Mouse (Mus musculus) heart, adult 8-10 months (tissue): ENCODE measurements around the gene Gja10. TPM values are rescaled to one million over a fixed set of nuclear protein-coding genes. Genes with fewer than 3 reads are reported as not detected.

Experiments
- DNase-seq: peaks from one replicate; pipeline ENCODE4 v3.0.0; 2022; ENCODE audit warnings: low spot score
- total RNA-seq, 4 experiments: library from RNA; stranded (reverse); gene quantifications; 2 replicates each; pipeline ENCODE4 v1.2.4; 2022

Gja10 gene
- not detected for total RNA-seq

DNA sequence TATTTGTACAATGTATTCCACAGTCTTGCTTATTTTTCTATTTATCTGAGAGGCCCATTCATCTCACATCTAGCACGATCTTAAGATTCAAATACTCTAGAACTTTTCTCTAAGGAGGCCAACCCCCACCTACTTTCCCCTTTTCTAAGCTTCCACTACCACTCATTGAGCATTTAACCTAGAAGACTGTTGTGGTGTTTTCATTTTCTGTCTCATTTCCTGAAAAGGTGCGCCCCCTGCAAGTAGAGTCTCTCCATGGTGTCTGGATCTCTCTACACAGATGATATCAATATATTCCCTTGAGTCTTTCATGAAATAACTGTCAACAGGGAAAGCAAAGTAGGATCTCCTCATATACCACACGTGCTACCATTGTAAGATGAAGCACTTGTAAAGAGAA lies at the start of gene Gja10:
TSS of gene Gja10 (minus strand) at position 101 of the 400 bp plus-strand sequence.
- no peak for DNase-seq

DNA sequence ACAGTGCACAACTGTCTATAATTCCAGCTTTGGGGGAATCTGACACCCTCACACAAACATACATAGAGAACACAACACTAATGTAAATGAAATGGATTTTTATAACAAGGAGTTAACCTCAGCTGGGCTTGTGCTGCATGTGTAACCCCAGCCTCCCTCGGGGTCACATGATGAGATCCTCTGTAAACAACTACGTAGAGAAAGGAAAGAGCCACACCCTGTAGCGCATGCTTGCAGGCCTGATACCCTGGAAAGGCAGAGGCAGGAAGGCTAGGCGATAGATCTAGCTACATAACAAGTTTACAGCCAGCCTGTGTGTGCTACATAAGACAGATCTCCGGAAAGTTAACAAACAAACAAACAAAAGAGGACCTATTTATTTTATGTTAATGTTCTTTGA lies 49.1 kb upstream of the Gja10 start:
- DNase-seq: no peak

DNA sequence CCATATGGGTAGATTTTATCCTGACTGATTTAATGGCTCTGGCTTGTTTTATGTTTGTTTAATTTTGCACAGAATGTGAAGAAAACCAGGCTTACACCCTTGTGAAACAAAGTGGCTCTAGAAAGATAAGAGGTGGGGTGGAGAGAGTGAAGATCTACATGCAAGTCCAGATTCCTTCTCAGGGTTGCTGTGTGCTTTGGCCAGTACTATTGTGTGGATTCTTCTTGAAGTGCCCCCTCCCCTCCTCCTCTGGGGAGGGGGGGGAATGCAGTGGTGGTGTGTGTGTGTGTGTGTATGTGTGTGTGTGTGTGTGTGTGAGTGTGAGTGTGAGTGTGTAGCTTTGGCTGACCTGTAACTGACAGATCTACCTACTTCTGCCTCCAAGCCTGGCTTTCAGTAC lies 19.1 kb upstream of the Gja10 start:
- DNase-seq: no peak

DNA sequence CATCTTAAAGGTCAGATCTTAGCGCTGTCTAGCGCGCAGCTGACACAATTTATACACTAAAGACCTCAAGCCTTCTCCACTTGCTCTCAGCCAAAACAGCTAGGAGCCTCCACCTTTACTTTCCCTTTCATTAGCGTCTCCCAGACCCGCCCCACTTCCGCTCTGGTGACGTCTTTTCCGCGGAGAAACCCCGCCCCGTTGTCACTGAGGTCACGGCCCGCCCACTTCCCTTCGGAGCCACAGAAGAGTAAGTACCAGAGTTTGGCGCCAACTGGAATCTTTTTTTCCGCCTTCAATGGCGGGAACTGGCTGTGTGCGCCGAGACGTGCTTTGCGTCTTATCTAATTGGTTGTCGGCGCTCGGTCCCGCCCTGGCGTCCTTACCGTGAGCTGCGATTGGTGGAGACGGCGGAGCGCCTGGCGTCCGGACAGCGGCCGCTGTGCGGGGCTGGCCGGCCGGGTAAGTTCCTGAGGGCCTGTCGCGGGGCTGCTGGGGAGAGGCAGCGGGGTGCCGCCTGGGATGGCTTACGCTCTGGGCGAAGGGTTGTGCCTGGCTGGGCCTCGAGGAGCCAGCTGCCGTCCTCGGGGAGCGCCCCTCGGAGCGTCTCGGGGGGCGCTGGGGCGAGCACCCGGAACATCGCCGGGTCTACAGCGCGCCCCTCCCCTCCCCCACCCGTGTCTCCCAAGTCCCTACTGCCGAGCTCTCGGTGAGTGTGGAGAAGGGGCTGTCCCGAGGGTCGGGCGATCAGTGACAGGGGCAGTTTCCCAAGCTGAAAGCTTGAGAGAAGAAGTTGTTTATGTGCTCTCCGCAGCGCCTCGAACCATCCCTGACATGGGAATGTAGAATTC lies 12.7 kb upstream of the Gja10 start, which contains the start of gene Casp8ap2:
TSS of gene Casp8ap2 (plus strand) at position 418 of the 848 bp plus-strand sequence.
- DNase-seq: peak; percentile 100

DNA sequence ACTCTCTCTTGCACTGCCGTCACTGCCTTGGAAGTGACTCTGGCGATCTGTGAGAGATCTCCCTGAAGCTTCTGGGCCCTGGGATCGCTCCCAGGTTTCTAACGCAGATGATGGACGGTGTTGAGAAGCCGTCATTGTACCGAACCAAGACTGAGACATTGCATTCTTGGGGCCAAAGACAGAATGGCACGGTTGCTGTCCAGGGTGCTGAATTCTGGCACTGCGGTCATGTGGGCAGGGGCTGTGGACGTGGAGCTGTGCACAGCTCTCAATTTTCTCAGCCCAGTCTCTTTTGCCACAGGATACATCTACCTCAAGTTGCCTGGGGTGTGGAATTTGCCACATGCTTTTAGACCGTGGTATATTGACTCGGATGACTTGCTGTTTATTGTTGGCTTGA lies 1.4 kb downstream of the Gja10 start:
- no peak for DNase-seq

DNA sequence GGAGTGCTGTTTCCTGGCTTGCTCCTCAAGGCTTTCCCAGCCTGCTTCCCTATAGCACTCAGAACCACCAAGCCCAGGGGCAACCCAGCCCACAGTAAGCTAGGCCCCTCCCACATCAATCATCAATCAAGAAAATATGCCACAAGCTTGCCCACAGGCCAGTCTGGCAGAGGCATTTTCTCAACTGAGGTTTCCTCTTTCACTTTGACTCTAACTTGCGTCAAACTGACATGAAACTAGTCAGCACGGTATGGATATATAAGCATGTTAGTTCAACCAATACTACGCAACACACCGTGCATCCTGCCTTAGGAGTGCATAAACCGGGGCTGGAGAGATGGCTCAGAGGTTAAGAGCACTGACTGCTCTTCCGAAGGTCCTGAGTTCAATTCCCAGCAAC lies 14.3 kb downstream of the Gja10 start:
- DNase-seq: no peak

DNA sequence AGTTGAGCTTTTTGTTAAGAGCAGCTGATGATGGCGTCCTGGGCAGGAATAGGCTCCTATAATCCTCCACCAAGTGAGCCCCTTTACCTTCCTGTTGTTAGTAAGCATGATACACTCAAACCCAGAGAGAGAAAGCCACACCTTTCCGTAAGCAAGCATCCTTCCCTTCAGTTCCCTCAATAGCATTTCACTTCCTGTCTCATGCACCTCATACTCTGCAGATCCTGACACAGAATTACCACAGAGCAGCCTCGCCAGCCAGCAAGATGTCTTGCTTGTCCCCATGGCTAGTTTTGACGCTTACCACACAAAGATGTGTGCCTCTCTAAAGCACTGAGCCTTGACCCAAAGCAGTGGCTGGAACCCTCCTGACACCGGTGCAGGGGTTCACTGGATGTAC lies 15.0 kb downstream of the Gja10 start:
- DNase-seq: no peak

DNA sequence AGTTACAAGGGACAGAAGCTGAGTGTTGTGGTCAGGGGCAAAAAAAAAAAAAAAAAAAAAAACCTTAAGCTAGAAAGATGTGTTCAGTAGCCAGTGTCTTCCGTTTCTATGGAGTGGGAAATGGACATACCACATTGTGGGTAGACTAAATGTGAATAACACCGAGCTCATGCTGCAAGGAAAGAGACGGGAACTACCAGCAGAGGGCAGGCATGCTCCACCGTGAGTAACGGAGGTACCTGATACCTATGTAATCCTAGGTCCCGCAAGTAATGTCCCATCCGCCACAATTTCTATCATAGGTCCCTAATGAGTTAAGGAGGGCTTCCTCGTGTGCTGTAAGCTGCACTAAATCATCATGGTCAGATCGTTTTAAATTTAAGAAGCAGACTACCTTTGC lies 16.0 kb downstream of the Gja10 start:
- DNase-seq: no peak

DNA sequence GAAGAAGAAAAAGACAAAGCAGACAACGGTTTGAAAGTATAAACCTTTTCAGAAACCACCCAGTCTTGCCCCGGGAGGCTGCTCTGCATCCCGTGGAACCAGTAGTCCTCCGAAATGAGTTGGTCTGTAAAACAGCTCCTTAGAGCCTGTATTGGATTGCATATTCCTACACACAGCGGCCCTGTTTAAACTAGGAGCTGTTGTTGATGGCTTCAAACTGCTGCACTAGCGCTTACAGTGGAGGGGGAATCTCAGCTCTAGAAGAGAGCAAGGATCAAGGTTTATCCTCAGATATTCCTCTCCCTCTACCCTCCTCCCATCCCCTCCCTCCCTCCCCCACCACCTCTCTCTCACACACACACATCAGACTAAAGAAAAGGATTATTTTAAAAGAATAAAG lies 18.4 kb downstream of the Gja10 start:
- DNase-seq: no peak

DNA sequence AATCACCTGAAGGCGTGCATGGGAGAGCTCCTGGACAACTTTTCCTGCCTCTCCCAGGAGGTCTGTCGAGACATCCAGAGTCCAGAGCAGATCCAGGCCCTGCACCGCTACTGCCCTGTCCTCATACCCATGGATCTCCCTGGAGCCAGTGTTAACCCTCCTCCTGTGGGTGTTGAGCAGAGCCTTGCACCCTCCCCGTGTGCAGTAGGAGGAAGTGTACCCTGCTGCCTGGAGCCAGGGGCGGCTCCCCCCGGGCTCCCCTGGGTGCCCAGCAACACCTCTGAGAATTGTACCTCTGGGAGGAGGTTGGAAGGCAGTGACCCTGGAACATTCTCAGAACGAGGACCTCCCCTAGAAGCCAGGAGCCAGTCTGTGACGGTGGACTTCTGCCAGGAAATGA lies 22.7 kb downstream of the Gja10 start:
- DNase-seq: no peak

DNA sequence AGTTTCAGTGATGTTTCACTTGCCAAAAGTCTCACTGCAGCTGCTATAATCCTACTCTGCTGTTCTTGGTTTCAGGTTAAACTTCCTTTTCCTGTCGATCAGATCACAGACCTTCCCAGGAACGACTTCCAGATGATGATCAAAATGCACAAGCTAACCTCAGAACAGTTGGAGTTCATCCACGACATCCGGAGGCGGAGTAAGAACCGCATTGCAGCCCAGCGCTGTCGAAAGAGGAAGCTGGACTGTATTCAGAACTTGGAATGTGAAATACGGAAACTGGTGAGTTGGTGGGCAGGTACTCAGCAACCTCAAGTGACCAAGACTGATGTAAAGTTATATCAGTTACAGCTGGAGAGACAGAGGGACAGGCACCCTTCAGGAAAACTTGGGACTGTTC lies 27.4 kb downstream of the Gja10 start:
- peak; percentile 18 for DNase-seq

DNA sequence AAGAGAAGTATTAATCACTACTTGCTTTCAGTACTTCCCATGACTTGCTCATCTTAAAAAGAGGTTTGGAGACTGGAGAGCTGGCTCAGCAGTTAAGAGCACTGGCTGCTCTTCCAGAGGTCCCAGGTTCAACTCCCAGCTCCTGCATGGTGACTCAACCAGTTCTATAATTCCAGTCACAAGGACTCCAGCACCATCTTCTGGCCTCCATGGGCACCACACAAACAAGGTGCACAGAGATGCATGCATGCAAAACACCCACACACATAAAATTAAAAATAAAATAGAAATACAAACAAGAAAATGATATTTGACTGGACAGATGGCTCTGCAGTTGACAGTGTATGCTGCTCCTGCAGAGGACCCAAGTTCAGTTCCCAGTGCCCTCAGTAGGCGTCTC lies 28.0 kb downstream of the Gja10 start:
- DNase-seq: no peak

DNA sequence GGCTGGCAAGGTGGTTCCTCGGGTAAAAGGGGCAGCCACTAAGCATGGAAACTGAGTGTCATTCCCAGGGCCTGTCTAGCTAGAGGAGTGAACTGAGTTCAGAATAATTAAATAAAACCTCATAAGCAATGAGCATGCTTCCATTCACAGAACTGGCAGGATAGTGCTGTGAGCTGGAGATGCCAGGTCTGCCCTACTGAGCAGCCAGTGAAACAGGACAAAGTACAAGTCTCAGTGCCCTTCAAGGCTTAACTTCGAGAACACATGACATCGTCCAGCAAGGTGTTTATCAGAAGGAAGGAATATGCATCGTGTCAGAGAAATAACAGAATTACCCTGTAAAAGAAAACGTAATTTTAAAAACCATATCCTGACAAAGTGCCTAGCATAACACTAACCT lies 29.0 kb downstream of the Gja10 start:
- DNase-seq: no peak

DNA sequence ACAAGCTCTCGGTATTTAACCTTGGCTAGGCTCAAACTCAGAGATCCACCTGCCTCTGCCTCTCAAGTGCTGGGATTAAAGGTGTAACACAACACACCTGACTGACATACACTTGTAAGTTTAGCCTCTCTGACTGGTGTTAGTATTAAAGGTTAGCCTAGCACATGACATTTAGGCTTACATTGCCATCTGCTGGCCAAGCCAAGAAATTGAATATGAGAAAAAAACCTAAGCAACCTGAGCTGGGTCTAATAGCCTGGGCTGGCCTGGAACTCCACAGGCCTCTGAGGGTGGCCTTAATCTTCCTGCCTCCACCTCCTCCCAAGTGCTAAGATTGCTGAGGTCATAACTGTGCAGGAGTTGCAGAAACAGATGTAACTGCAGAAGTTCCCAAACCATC lies 30.4 kb downstream of the Gja10 start:
- peak; percentile 34 for DNase-seq

DNA sequence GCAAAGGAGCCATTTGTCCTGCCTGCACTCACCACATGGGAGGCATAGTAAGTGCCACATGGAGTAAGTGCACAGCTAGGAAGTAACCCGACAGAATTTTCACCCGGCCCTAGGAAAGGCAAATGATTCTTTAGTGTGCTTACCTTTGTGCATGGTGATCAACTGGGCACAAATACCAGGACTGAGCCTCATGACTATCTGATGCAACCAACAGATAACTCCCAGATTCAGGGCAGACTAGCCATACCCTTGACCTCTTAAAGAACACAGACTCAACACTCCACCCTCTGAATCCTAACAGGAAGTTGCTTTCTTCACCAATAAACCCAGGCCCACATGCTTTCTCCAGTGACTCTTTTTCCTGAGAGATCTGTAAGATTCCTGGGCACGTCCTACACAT lies 31.1 kb downstream of the Gja10 start:
- DNase-seq: no peak

DNA sequence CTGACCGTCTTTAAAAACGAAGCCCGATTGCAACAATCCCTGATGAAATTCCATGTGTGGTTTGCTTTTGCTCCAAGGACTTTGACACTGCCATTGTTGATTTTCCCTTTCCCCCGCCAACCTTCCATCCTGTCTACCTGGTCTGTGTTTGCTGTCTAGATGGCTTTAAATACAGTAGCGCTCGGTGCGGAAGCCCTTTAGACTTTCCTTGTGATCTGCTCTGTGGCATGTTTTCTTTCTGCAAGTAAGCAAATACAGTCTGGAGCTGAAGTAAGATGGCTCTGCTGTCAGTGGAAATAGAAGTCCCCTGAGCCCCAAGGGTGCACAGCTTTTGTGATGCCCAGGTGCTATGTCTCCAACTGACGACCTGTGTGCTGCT lies 31.6 kb downstream of the Gja10 start:
- no peak for DNase-seq

DNA sequence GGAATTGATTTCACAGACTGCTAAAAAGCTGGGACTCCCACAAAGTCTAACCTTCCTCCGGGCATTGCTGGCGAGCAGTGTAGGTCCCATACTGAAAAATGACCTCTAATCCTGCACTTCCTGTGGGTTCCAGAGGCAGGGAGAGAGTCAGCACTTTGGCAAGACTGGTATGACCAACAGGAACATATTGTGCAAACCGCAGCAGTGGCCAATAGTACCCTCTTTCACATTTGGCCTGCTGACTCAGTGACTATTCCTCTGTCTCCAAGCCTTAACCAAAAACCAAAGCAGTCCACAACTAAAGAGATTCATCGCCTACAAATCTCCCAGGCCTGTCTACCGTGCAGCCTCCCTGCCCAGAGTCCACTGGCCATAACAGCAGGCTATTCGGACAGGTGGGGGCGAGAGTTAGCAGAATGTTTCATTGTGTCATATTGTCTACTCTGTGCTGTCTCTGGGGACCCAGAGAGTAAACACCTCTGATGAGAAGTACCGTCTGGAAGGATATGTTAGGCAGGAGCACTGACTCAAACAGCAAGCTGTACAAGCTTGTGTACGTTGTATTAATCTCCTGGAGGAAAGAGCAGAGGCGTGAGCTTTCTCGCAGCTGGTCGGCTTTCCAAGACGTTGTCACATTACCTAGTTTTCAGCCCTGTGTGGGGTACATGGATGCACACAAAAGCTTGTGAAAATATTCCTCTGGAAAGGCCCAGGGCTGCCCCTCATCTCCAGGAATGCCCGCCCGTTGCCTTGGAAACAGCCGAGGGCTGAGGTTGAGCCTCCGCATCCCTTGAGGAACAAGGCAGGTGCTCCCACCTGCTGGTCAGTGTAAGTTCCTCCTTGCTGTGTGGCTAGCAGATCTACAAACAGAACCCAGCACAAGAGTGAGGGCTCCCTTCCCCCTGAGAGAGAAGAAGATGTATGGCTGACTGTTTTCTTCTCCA lies 32.3 kb downstream of the Gja10 start:
- DNase-seq: peak; percentile 48

DNA sequence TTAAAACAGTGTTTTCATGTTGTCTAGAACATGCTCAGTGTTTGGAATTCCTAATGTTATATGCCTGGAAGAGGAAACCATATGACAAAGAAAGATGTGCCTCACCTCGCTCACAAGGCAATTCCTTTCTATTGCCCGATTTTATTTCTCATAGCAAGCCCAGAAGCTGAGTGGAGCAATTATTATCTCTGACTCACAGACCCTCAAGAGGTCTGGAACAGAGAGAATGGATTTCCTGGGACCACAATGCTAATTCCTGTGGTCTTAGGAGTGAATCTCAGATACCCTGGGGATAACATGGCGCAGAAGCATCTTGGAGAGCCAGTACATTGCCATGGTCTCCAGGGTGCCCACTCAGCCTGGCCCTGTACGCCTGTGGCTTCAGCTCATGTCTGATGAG lies 33.5 kb downstream of the Gja10 start:
- DNase-seq: no peak

DNA sequence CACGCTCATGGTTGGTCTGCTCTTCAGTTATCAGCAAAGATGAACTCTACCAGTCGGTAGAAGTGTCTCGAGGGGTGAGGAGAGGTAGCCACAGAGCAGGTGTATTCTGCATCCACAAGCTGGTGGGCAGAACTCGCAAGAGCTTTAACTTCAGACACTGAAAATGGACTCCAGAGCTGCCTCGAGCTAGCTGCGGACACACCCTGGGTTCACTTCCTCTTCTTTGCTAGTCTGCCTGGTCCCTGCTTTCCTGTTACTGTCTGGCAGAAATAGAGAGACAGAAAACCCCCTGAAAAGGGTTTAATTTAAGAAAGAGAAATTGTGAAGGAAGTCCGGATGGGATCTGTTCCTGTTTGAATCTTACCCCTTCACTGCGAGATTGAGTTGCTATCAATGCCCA lies 37.6 kb downstream of the Gja10 start:
- peak; percentile 24 for DNase-seq

DNA sequence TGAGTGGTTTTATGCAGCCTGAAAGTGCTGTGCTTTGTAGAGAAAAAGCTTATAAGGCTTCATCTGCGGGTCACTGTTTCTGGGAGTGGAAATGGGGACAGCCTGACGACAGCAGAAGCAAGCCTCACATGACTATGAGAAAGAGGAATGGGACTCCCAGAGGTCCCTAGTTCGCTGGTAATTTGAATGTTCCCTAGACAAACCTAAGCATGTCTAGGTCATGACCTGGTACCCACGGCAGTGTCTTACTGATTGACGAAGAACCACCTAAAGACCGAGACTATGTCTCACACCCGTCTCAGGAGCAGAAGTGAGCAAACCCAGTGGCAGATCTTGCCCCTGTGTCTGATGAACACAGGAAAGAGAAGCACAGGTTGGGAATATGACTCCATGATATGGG lies 38.1 kb downstream of the Gja10 start:
- peak; percentile 17 for DNase-seq

DNA sequence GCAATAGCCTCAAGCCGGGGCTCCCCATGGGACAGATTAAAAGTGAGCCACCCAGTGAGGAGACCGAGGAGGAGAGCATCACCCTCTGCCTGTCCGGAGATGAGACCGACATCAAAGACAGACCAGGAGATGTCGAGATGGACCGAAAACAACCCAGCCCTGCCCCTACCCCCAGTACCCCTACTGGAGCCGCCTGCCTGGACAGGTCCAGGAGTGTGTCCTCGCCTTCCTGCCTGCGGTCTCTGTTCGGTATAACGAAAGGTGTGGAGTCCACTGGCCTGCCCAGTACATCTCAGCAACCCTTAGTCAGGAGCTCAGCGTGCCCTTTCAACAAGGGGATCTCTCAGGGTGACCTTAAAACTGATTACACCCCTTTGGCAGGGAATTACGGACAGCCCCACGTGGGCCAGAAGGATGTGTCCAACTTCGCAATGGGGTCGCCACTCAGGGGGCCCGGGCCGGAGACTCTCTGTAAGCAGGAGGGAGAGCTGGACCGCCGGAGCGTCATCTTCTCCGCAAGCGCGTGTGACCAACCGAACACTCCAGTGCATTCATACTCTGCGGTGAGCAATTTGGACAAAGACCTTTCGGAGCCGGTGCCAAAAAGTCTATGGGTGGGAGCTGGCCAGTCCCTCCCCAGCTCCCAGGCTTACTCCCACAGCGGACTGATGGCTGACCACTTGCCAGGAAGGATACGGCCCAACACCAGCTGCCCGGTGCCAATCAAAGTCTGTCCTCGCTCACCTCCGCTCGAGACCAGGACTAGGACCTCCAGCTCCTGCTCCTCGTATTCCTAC lies 40.0 kb downstream of the Gja10 start:
- no peak for DNase-seq

DNA sequence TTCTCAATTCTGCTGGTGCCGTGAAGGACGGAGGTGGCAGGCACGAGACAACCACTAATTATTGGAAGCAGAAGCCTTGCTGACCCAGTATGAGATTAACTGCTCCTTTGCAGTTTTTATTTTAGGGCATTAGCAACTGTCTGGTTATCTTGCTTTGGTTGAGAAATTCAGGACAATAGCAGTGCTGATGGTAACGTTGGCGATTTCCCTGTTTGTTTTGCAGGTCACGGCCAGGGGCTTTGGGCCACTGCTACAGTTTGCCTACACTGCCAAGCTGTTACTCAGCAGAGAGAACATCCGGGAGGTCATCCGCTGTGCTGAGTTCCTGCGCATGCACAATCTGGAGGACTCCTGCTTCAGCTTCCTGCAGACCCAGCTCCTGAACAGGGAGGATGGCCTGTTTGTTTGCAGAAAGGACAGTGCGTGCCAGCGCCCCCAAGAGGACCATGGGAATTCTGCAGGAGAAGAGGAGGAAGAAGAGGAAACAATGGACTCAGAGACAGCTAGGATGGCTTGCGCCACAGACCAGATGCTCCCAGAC lies 40.9 kb downstream of the Gja10 start:
- DNase-seq: peak; percentile 70
